Mouse (Mus musculus) midbrain, embryonic 12.5 days (tissue): ENCODE measurements around the gene Astl. TPM values are rescaled to one million over a fixed set of nuclear protein-coding genes. Genes with fewer than 3 reads are reported as not detected.

ENCODE experiments used
- ATAC-seq: fragments of 200-750 bp; cut with Nextera tagmentation; 2 replicates; pipeline ENCODE4 v1.8.0; 2017; ENCODE audit warnings: low read depth, moderate TSS enrichment, moderate library complexity; ENCODE audit not compliant: low FRiP score
- H3K27ac ChIP-seq: fragments of 300-500 bp; sonication (generic); replicated peaks from 2 replicates; pipeline ENCODE4 v1.5.1; 2016; ENCODE audit warnings: mild to moderate bottlenecking
- H3K27me3 ChIP-seq: fragments of 300-500 bp; sonication (generic); 2 replicates; pipeline ENCODE4 v1.6.1; 2016; ENCODE audit warnings: mild to moderate bottlenecking
- H3K36me3 ChIP-seq: fragments of 300-500 bp; sonication (generic); 2 replicates; pipeline ENCODE4 v1.6.1; 2016
- H3K4me1 ChIP-seq: fragments of 300-500 bp; sonication (generic); 2 replicates; pipeline ENCODE4 v1.6.1; 2016
- H3K4me2 ChIP-seq: fragments of 300-500 bp; sonication (generic); replicated peaks from 2 replicates; pipeline ENCODE4 v1.6.1; 2016; ENCODE audit warnings: mild to moderate bottlenecking, moderate library complexity
- H3K4me3 ChIP-seq: fragments of 300-500 bp; sonication (generic); 2 replicates; pipeline ENCODE4 v1.5.1; 2016; ENCODE audit warnings: mild to moderate bottlenecking
- H3K9ac ChIP-seq: fragments of 300-500 bp; sonication (generic); replicated peaks from 2 replicates; pipeline ENCODE4 v1.6.1; 2016; ENCODE audit warnings: mild to moderate bottlenecking, moderate library complexity
- H3K9me3 ChIP-seq: fragments of 300-500 bp; sonication (generic); 2 replicates; pipeline ENCODE4 v1.6.1; 2016; ENCODE audit warnings: mild to moderate bottlenecking
- WGBS: fragments of 180-500 bp; shearing (Covaris S2); methylation state at CpG from one replicate; pipeline ENCODE4 v1.1.7; 2016; 5-methylcytosine and 5-hydroxymethylcytosine counted together
- polyA plus RNA-seq: library from polyadenylated mRNA; unstranded; fragments of >200 nt; fragmentation: Nextera tagmentation; extraction: Ambion mirVana; gene quantifications from 2 replicates; pipeline ENCODE4 v1.2.1, GENCODE M21; 2016

Astl gene
- polyA plus RNA-seq, 1 experiment from 2014 or later = not detected

DNA sequence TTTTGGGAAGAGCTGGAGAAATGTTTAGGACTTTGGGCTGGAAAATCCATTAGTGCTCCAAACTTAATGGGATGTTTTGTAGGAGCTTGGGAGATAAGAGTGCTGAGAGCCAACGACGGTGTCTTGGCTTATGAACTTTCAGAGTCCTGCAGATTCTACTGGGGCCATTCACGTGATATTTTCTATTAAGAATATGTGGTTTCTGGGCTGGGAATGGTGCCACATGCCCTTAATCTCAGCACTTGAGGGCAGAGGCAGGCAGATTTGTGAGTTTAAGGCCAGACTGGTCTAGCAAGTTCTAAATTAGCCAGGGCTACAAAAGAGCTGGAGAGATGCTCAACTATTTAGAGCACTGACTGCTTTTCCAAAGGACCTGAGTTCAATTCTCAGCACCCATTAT is 51.9 kb downstream of the Astl start:
- WGBS = 87% methylated on average over 3 of the region's 3 CpGs

GRCm38 (mm10) chr2:127390846-127391245 is 52.4 kb downstream of the Astl start:
- H3K27me3 ChIP-seq = no peaks in the 10 kb centered on the region
- H3K4me3 ChIP-seq = no peak overlapping the region
- ATAC-seq = no peak
- WGBS = 72% methylated on average over 4 of the region's 4 CpGs
- no peaks in the 10 kb centered on the region for H3K4me1 ChIP-seq
- H3K4me2 ChIP-seq = no peak overlapping the region
- no peaks in the 10 kb centered on the region for H3K9me3 ChIP-seq
- no peaks in the 10 kb centered on the region for H3K36me3 ChIP-seq
- H3K9ac ChIP-seq = no peak overlapping the region
- H3K27ac ChIP-seq = no peak overlapping the region

More for the DNA sequence above, 51.9 kb downstream of the Astl start:
- ATAC-seq = no peak
- H3K4me2 ChIP-seq = no peak overlapping the region
- H3K27ac ChIP-seq = no peak overlapping the region
- H3K4me1 ChIP-seq = no peaks in the 10 kb centered on the region
- H3K4me3 ChIP-seq = no peak overlapping the region
- no peaks in the 10 kb centered on the region for H3K27me3 ChIP-seq
- H3K36me3 ChIP-seq = no peaks in the 10 kb centered on the region
- no peaks in the 10 kb centered on the region for H3K9me3 ChIP-seq
- H3K9ac ChIP-seq = no peak overlapping the region

GRCm38 (mm10) chr2:127391323-127391722 is 52.9 kb downstream of the Astl start:
- Histone ChIP-seq H3K27me3 (no peaks in the 10 kb centered on the region), H3K4me3 (no peak overlapping the region), H3K9ac (no peak overlapping the region), H3K4me1 (no peaks in the 10 kb centered on the region), H3K36me3 (no peaks in the 10 kb centered on the region), H3K9me3 (no peaks in the 10 kb centered on the region), H3K4me2 (no peak overlapping the region), H3K27ac (no peak overlapping the region)
- WGBS = 76% methylated on average over 3 of the region's 3 CpGs
- no peak for ATAC-seq

DNA sequence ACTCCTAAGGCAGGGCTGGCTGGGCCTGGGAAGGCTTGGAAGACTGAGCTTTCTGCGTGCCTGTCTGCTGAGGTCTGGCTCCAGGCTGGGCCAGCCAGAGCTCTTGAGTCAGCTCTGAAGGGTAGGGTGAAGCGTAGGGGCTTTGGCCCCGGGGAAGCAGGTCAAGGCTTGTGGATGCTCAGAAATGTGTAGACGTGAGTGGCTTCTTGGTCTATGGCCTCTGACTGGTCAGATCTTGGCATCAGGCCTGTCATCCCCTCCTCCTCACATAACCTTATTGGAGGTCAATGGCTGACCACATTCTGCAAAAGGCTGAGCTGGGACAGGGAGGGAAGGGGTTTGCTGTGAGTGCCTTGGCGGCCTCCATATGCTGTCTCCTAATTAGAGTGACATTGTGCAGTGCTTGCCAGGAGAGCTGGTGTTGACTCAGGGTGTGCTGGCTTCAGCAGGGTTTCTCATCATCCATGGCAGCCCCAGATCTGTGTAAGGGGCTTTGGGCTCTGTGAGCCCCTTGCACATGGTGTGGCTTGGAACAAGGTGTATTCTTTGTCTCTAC is 56.2 kb downstream of the Astl start:
- 90% methylated on average over 5 of the region's 5 CpGs for WGBS
- no peak overlapping the region for H3K27ac ChIP-seq
- no peak overlapping the region for H3K4me2 ChIP-seq
- no peak for ATAC-seq
- no peak overlapping the region for H3K9ac ChIP-seq
- H3K4me3 ChIP-seq = no peak overlapping the region
- no peaks in the 10 kb centered on the region for H3K4me1 ChIP-seq
- no peaks in the 10 kb centered on the region for H3K36me3 ChIP-seq
- no peaks in the 10 kb centered on the region for H3K27me3 ChIP-seq
- H3K9me3 ChIP-seq = no peaks in the 10 kb centered on the region

GRCm38 (mm10) chr2:127398738-127399137 is 60.3 kb downstream of the Astl start:
- no peak for ATAC-seq
- no peak overlapping the region for H3K27ac ChIP-seq
- 88% methylated on average over 7 of the region's 7 CpGs for WGBS
- H3K4me3 ChIP-seq = no peak overlapping the region
- H3K4me1 ChIP-seq = peaks cover 5% of the 10 kb centered on the region; the same call in 1 of the 2 replicates
- no peaks in the 10 kb centered on the region for H3K9me3 ChIP-seq
- no peak overlapping the region for H3K9ac ChIP-seq
- no peaks in the 10 kb centered on the region for H3K36me3 ChIP-seq
- no peak overlapping the region for H3K4me2 ChIP-seq
- H3K27me3 ChIP-seq = no peaks in the 10 kb centered on the region

Other genes starting within 250 kb of the Astl start
- gene Ncaph, start 204.7 kb upstream of the Astl start, polyA plus RNA-seq = 78.7 and 81.8 TPM in 2 replicates
- gene Itpripl1, start 195.2 kb upstream of the Astl start, polyA plus RNA-seq = 11.3 and 11.8 TPM in 2 replicates
- 2.6 TPM in 2 replicates for gene 1810024B03Rik, start 130.4 kb upstream of the Astl start, polyA plus RNA-seq
- gene Snrnp200, start 130.3 kb upstream of the Astl start, polyA plus RNA-seq = 94.6 and 99.6 TPM in 2 replicates
- gene Ciao1, start 90.8 kb upstream of the Astl start, polyA plus RNA-seq = 53.7 and 59.2 TPM in 2 replicates
- gene Tmem127, start 90.7 kb upstream of the Astl start, polyA plus RNA-seq = 36.4 and 39.3 TPM in 2 replicates
- gene Stard7, start 68.4 kb upstream of the Astl start, polyA plus RNA-seq = 89.2 and 100.0 TPM in 2 replicates
- gene Dusp2, start 2.5 kb upstream of the Astl start, polyA plus RNA-seq = 4.4 and 7.1 TPM in 2 replicates
- gene Adra2b, start 24.6 kb downstream of the Astl start, polyA plus RNA-seq = 1.7 and 2.1 TPM in 2 replicates
- gene Gpat2, start 86.6 kb downstream of the Astl start, polyA plus RNA-seq = 0.20 TPM in 1 of 2 replicates, not detected in the other
- gene Fahd2a, start 105.9 kb downstream of the Astl start, polyA plus RNA-seq = 25.0 and 29.6 TPM in 2 replicates
- gene Kcnip3, start 183.5 kb downstream of the Astl start, polyA plus RNA-seq = 3.5 and 3.7 TPM in 2 replicates
- 0.31 and 0.62 TPM in 2 replicates for gene Prom2, start 202.8 kb downstream of the Astl start, polyA plus RNA-seq
- gene Zfp661, start 248.5 kb downstream of the Astl start, polyA plus RNA-seq = 9.4 TPM in 2 replicates
- gene Mrps5, start 248.6 kb downstream of the Astl start, polyA plus RNA-seq = 151 and 168 TPM in 2 replicates